Mouse (Mus musculus): ENCODE measurements around the gene Actg1.

DNA sequence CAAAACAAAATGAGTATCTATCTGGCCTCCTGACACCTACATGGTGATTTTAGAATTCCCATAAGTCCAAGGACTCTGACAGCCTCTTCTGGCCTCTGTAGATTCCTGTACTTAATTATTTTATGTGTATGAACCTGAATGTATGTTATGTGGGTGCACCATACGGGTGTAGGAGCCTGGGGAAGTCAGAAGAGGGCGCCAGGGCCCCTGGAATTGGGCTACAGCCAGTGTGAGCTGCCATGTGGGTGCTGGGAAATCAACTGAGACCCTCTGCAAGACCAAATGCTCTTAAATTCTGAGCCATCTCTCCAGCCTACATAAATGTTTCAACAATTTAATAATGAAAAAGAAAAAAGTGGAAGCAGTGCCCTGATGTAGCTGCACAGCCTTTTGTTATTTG, 10.9 kb downstream of the Actg1 start:
- TF ChIP-seq CTCF (IDR thresholded peaks at IDR 0.05) (no peak), EP300 (IDR thresholded peaks at IDR 0.05) (no peak)

All from lung, postnatal 0 days (tissue).